Mouse (Mus musculus) kidney, embryonic 15.5 days (tissue): ENCODE data around the gene Vwa3a. TPM values are rescaled to one million over a fixed set of nuclear protein-coding genes. Genes with fewer than 3 reads are reported as not detected.
"Not testable (repeated sequence)": the region's sequence is repeated elsewhere in the genome, so short reads cannot be mapped to it uniquely, and the experiment has no call there.

ENCODE experiments used
- ATAC-seq: fragments of 200-750 bp; cut with Nextera tagmentation; replicated peaks from 2 replicates; pipeline ENCODE4 v1.8.0; 2017; ENCODE audit warnings: moderate TSS enrichment; ENCODE audit not compliant: low FRiP score
- H3K27ac ChIP-seq: fragments of 300-500 bp; sonication (generic); 2 replicates; pipeline ENCODE4 v1.5.1; 2015; ENCODE audit warnings: mild to moderate bottlenecking, inconsistent platforms
- H3K27me3 ChIP-seq: fragments of 300-500 bp; sonication (generic); 2 replicates; pipeline ENCODE4 v1.6.1; 2015; ENCODE audit warnings: inconsistent platforms
- H3K36me3 ChIP-seq: fragments of 300-500 bp; sonication (generic); 2 replicates; pipeline ENCODE4 v1.6.1; 2015; ENCODE audit warnings: inconsistent platforms
- H3K4me1 ChIP-seq: fragments of 300-500 bp; sonication (generic); 2 replicates; pipeline ENCODE4 v1.6.1; 2015; ENCODE audit warnings: inconsistent platforms
- H3K4me2 ChIP-seq: fragments of 300-500 bp; sonication (generic); 2 replicates; pipeline ENCODE4 v1.6.1; 2015; ENCODE audit warnings: moderate library complexity, mild to moderate bottlenecking, inconsistent platforms
- H3K4me3 ChIP-seq: fragments of 300-500 bp; sonication (generic); replicated peaks from 2 replicates; pipeline ENCODE4 v1.5.1; 2015; ENCODE audit warnings: mild to moderate bottlenecking, inconsistent platforms
- H3K9ac ChIP-seq: fragments of 300-500 bp; sonication (generic); 2 replicates; pipeline ENCODE4 v1.6.1; 2015; ENCODE audit warnings: mild to moderate bottlenecking, inconsistent platforms
- H3K9me3 ChIP-seq: fragments of 300-500 bp; sonication (generic); replicated peaks from 2 replicates; pipeline ENCODE4 v1.6.1; 2016; ENCODE audit warnings: inconsistent platforms
- WGBS: fragments of 180-500 bp; shearing (Covaris S2); methylation state at CpG from one replicate; pipeline ENCODE4 v1.1.7; 2015; ENCODE audit warnings: mixed read lengths; 5-methylcytosine and 5-hydroxymethylcytosine counted together
- polyA plus RNA-seq: library from polyadenylated mRNA; unstranded; fragments of >200 nt; fragmentation: Nextera tagmentation; extraction: Ambion mirVana; gene quantifications from 2 replicates; pipeline ENCODE4 v1.2.1, GENCODE M21; 2015

The Vwa3a gene
- polyA plus RNA-seq = 0.10 and 0.17 TPM in 2 replicates

GRCm38 (mm10) chr7:120739018-120739417, at the start of gene Vwa3a:
Vwa3a (plus strand) TSS chr7:120739318.
- no peak within 1 kb of the TSS for H3K9ac ChIP-seq
- no peak for ATAC-seq
- no peaks in the 10 kb centered on the region for H3K27me3 ChIP-seq
- no peak within 1 kb of the TSS for H3K4me2 ChIP-seq
- no peaks in the 10 kb centered on the region for H3K9me3 ChIP-seq
- no peak within 1 kb of the TSS for H3K4me3 ChIP-seq
- H3K36me3 ChIP-seq = 0 out of 2 replicates have a peak, but pooled peaks cover 4% of the 10 kb centered on the region
- 78% methylated on average over 6 of the region's 6 CpGs for WGBS
- peaks cover 10% of the 10 kb centered on the region for H3K4me1 ChIP-seq
- no peak within 1 kb of the TSS for H3K27ac ChIP-seq

GRCm38 (mm10) chr7:120690634-120691033, 48.5 kb upstream of the Vwa3a start:
- Histone ChIP-seq H3K27ac (no peak overlapping the region), H3K4me3 (no peak overlapping the region), H3K9me3 (no peaks in the 10 kb centered on the region), H3K9ac (no peak overlapping the region), H3K36me3 (peaks cover 16% of the 10 kb centered on the region; the same call in 1 of the 2 replicates), H3K27me3 (no peaks in the 10 kb centered on the region), H3K4me1 (0 out of 2 replicates have a peak, but pooled peaks cover 1% of the 10 kb centered on the region), H3K4me2 (no peak overlapping the region)
- WGBS = 74% methylated on average over 4 of the region's 4 CpGs
- no peak for ATAC-seq

- Histone ChIP-seq H3K4me3 (no peak overlapping the region), H3K9me3 (no peaks in the 10 kb centered on the region), H3K9ac (no peak overlapping the region), H3K4me1 (no peaks in the 10 kb centered on the region), H3K27ac (no peak overlapping the region), H3K27me3 (no peaks in the 10 kb centered on the region), H3K4me2 (no peak overlapping the region), H3K36me3 (peaks cover 22% of the 10 kb centered on the region)
- ATAC-seq = no peak
- WGBS = 93% methylated on average over 5 of the region's 5 CpGs
Measured at GRCm38 (mm10) chr7:120693831-120694375, 45.2 kb upstream of the Vwa3a start.

- 28% methylated on average over 6 of the region's 6 CpGs for WGBS
- no peak overlapping the region for H3K4me3 ChIP-seq
- no peak for ATAC-seq
- no peaks in the 10 kb centered on the region for H3K4me1 ChIP-seq
- no peak overlapping the region for H3K27ac ChIP-seq
- no peak overlapping the region for H3K9ac ChIP-seq
- no peaks in the 10 kb centered on the region for H3K9me3 ChIP-seq
- H3K36me3 ChIP-seq = peaks cover 22% of the 10 kb centered on the region
- H3K4me2 ChIP-seq = no peak overlapping the region
- no peaks in the 10 kb centered on the region for H3K27me3 ChIP-seq
Measured at GRCm38 (mm10) chr7:120695196-120695595, 43.9 kb upstream of the Vwa3a start.

- H3K4me2 ChIP-seq = no peak overlapping the region
- WGBS = 88% methylated on average over 1 of the region's 1 CpGs
Measured at GRCm38 (mm10) chr7:120695641-120696040, 43.5 kb upstream of the Vwa3a start.

GRCm38 (mm10) chr7:120696331-120696730, 42.8 kb upstream of the Vwa3a start:
- Histone ChIP-seq H3K4me3 (no peak overlapping the region), H3K9ac (no peak overlapping the region), H3K36me3 (peaks cover 13% of the 10 kb centered on the region), H3K4me1 (no peaks in the 10 kb centered on the region), H3K27ac (no peak overlapping the region), H3K4me2 (no peak overlapping the region), H3K9me3 (no peaks in the 10 kb centered on the region), H3K27me3 (no peaks in the 10 kb centered on the region)
- WGBS = 96% methylated on average over 2 of the region's 2 CpGs
- ATAC-seq = no peak

More at GRCm38 (mm10) chr7:120695641-120696040, 43.5 kb upstream of the Vwa3a start:
- Histone ChIP-seq H3K9ac (no peak overlapping the region), H3K4me3 (no peak overlapping the region), H3K27ac (no peak overlapping the region), H3K27me3 (no peaks in the 10 kb centered on the region), H3K4me1 (no peaks in the 10 kb centered on the region), H3K9me3 (no peaks in the 10 kb centered on the region), H3K36me3 (peaks cover 19% of the 10 kb centered on the region)
- ATAC-seq = no peak

GRCm38 (mm10) chr7:120699586-120699985, 39.5 kb upstream of the Vwa3a start:
- H3K9ac ChIP-seq = no peak overlapping the region
- no peak for ATAC-seq
- no peak overlapping the region for H3K4me3 ChIP-seq
- no peaks in the 10 kb centered on the region for H3K4me1 ChIP-seq
- no peak overlapping the region for H3K4me2 ChIP-seq
- 82% methylated on average over 6 of the region's 6 CpGs for WGBS
- no peaks in the 10 kb centered on the region for H3K9me3 ChIP-seq
- H3K27me3 ChIP-seq = no peaks in the 10 kb centered on the region
- H3K36me3 ChIP-seq = peaks cover 6% of the 10 kb centered on the region; the same call in 1 of the 2 replicates
- no peak overlapping the region for H3K27ac ChIP-seq

GRCm38 (mm10) chr7:120703888-120704287, 35.2 kb upstream of the Vwa3a start:
- H3K9ac ChIP-seq = no peak overlapping the region
- no peaks in the 10 kb centered on the region for H3K36me3 ChIP-seq
- ATAC-seq = no peak
- 72% methylated on average over 3 of the region's 3 CpGs for whole genome bisulfite sequencing
- no peak overlapping the region for H3K4me3 ChIP-seq
- H3K4me2 ChIP-seq = no peak overlapping the region
- H3K27me3 ChIP-seq = no peaks in the 10 kb centered on the region
- no peaks in the 10 kb centered on the region for H3K9me3 ChIP-seq
- H3K27ac ChIP-seq = no peak overlapping the region
- H3K4me1 ChIP-seq = no peaks in the 10 kb centered on the region

- Histone ChIP-seq H3K4me2 (no peak overlapping the region), H3K4me1 (no peaks in the 10 kb centered on the region), H3K27ac (no peak overlapping the region), H3K9ac (no peak overlapping the region), H3K27me3 (no peaks in the 10 kb centered on the region), H3K36me3 (no peaks in the 10 kb centered on the region), H3K9me3 (no peaks in the 10 kb centered on the region), H3K4me3 (no peak overlapping the region)
- no peak for ATAC-seq
- WGBS = 89% methylated on average over 2 of the region's 2 CpGs
Measured at GRCm38 (mm10) chr7:120712071-120712470, 27.0 kb upstream of the Vwa3a start.

- H3K36me3 ChIP-seq = no peaks in the 10 kb centered on the region
- no peak overlapping the region for H3K9ac ChIP-seq
- no peaks in the 10 kb centered on the region for H3K9me3 ChIP-seq
- 0 out of 2 replicates have a peak, but pooled peaks cover 3% of the 10 kb centered on the region for H3K4me1 ChIP-seq
- H3K4me3 ChIP-seq = no peak overlapping the region
- H3K27ac ChIP-seq = no peak overlapping the region
- 86% methylated on average over 2 of the region's 2 CpGs for WGBS
- H3K4me2 ChIP-seq = no peak overlapping the region
- H3K27me3 ChIP-seq = no peaks in the 10 kb centered on the region
- no peak for ATAC-seq
Measured at GRCm38 (mm10) chr7:120713225-120713624, 25.9 kb upstream of the Vwa3a start.

- H3K4me1 ChIP-seq, H3K36me3 ChIP-seq, H3K9ac ChIP-seq, ATAC-seq, H3K4me2 ChIP-seq, H3K27ac ChIP-seq, H3K27me3 ChIP-seq, H3K9me3 ChIP-seq, H3K4me3 ChIP-seq: not testable (repeated sequence)
- 88% methylated on average over 11 of the region's 11 CpGs for WGBS
Measured at GRCm38 (mm10) chr7:120713951-120714350, 25.2 kb upstream of the Vwa3a start.

GRCm38 (mm10) chr7:120717261-120717660, 21.9 kb upstream of the Vwa3a start:
- H3K4me2 ChIP-seq = no peak overlapping the region
- H3K9me3 ChIP-seq = no peaks in the 10 kb centered on the region
- ATAC-seq = no peak
- 72% methylated on average over 2 of the region's 2 CpGs for whole genome bisulfite sequencing
- H3K9ac ChIP-seq = no peak overlapping the region
- H3K27me3 ChIP-seq = no peaks in the 10 kb centered on the region
- 0 out of 2 replicates have a peak, but pooled peaks cover 9% of the 10 kb centered on the region for H3K4me1 ChIP-seq
- H3K27ac ChIP-seq = no peak overlapping the region
- no peak overlapping the region for H3K4me3 ChIP-seq
- H3K36me3 ChIP-seq = no peaks in the 10 kb centered on the region

GRCm38 (mm10) chr7:120721051-120721450, 18.1 kb upstream of the Vwa3a start:
- Histone ChIP-seq H3K36me3 (peaks cover 2% of the 10 kb centered on the region), H3K4me2 (no peak overlapping the region), H3K4me3 (no peak overlapping the region), H3K4me1 (0 out of 2 replicates have a peak, but pooled peaks cover 13% of the 10 kb centered on the region), H3K9ac (no peak overlapping the region), H3K27ac (no peak overlapping the region), H3K9me3 (no peaks in the 10 kb centered on the region), H3K27me3 (no peaks in the 10 kb centered on the region)
- WGBS = 91% methylated on average over 5 of the region's 5 CpGs
- no peak for ATAC-seq
